Mouse (Mus musculus) CD4-positive, CD25-positive, alpha-beta regulatory T cell, adult 2 months (primary cell): ENCODE measurements around the gene Mdm2.
"Not testable (repeated sequence)": the region's sequence is repeated elsewhere in the genome, so short reads cannot be mapped to it uniquely, and the experiment has no call there.

ENCODE experiments used
- DNase-seq: peaks from one replicate; pipeline ENCODE4 v3.0.0-alpha.2; 2012; ENCODE audit warnings: low read depth, low spot score

The Mdm2 gene

DNA sequence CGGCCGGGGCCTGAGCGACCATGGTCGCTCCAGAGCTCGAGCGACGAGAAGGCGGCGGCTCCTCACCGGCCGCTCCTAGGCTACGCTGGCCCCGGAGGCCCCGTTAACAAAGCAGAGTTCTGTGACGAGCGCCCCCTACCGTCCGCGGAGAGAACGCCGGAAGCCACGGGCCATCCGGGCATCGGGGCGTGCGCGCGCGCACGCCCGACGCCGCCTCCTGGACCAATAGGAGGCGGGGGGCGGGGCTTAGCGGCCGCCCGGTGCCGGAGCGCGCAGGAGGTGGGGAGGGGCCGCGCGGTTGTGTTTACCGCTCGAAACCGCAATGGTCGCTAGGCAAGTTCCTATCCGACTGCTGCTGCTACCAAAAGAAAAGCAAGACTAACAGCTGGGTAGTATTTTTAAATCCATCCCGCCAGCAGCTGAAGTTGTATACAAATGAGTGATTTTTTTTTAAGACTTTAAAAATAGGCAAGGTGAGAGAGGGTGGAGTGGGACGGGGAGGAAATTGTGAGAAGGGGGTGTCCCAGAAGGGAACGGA, at the start of gene Mdm2:
TSS of gene Mdm2 (minus strand) at position 155 of the 538 bp plus-strand sequence.
- peak; percentile 97 for DNase-seq

DNA sequence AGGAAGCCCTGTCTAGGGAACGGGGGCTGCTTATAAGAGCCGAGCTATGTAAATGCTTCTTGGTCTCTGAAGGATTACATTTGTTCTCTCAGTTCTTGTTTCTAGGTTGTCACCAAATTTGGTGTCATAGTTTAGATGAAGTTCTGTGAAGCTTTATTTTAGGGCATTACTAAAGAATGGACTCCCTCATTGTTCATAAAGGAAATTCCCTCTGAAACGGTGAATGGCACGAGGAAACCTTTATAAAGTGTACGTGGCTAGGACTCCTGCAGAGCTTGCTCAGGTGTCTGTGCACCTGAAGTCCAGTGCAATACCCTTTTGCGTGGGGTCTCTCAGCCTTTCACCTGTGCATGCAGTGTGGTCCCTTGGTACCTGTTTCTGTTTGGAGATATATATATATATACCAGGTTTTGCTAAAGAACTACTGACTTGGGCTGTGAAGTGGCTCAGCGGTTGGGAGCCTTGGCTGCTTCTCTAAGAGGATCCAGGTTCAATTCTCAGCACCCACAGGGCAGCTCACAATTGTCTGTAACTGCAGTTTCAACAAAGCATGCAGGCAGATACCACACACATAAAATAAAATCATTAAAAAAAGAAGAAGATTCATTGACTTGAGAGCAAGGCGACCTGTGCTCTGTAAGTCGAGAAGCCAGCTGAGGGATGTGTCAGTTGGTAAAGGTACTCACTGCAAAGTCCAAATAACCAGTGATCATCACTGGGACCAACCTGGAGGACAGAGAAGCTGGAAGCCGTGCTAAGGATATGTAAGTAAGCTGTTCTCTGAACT, 49.5 kb upstream of the Mdm2 start:
- no peak for DNase-seq

GRCm38 (mm10) chr10:117758749-117759727, 48.5 kb upstream of the Mdm2 start:
- no peak for DNase-seq

DNA sequence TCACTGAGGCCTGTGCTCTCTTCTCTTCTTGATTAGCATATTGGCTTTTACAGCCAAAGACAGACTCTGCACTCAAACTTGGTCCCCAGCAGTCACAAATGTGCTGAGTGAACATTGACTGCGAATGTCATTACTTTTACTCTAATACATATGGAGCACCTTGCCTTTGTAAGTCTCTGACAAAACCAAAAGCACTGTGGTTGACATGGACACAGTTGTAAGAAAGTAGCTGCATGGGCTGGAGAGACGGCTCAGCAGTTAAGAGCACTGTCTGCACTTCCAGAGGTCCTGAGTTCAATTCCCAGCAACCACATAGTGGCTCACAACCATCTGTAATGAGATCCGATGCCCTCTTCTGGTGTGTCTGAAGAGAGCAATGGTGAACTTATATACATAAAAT, 47.8 kb upstream of the Mdm2 start:
- DNase-seq = not testable (repeated sequence)

DNA sequence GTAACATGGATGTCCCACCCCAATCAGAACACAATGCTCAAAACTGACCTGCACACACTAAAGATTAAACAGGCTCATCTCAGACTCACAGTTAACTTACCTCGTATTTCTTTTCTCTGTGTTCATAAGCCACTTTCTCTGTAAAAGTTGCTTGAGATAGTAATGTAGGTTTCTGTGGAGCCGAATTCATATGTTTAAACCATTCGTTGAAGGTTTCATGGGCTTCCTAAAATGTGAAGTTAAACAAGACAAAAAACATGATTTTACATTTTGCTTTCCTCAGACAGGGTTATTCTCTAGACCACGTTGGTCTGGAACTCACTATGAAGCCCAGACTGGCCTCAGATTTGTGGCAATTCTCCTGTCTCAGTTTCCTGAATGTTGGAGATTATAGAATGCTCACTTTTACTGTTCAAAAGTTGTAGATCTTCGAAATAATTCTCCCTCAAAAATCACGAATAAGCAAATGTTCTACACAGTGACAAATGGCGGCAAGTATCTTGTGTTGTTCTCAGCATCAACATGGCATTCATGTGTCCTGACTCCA, 47.3 kb upstream of the Mdm2 start:
- DNase-seq = no peak

- DNase-seq = no peak
Observed at GRCm38 (mm10) chr10:117757259-117757658, 46.7 kb upstream of the Mdm2 start.

DNA sequence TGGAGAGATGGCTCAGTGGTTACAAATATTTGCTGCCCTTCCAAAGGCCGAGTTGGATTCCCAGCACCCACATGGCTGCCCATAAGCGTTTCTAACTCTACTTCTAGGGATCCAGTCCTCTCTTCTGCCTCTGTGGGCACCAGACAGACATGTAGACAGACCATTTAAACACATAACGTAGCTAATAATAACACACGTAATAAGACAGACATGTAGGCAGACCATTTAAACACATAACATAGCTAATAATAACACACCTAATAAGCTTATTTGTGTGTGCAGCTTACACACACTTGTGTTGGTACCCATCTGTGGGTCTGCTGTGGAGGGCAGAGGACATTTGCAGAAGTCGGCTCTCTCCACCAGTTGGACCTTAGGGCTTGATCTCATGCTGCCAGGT, 46.2 kb upstream of the Mdm2 start:
- DNase-seq = no peak

- DNase-seq = no peak
Observed at GRCm38 (mm10) chr10:117755799-117756467, 45.4 kb upstream of the Mdm2 start.

DNA sequence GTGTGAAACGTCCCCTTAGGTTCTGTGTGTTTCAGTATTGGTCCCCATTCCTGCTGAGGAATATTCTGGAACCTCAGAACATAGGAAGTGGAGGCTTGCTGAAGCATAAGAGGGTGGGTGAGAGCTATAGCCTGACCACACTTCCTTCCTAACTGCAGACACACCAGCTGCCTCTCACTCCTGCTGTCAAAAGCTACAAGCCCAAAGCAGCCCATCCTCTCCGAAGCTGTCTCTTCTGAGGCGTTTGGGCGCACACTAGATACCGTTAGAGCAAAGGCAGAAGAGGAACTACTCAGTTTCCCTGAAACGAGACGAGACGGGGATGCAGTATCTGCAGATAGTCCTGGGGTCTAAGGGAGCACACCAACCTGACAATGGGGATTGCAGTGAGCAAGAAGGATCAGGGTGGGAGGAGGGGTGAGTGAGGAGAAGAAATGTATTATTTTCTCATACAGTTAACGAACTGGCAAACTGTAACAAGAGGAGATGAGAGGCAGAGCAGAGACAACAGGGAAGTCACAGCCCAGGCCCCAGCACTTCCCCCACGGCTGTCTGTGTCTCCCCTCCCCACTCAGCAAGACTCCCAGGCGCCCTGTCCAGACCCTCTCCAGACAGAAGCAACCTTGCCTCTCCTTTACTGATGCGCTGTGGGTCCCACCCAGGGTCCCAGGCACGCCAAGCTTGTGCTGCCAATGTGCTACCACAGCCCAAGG, 44.7 kb upstream of the Mdm2 start:
- peak; percentile 14 for DNase-seq

DNA sequence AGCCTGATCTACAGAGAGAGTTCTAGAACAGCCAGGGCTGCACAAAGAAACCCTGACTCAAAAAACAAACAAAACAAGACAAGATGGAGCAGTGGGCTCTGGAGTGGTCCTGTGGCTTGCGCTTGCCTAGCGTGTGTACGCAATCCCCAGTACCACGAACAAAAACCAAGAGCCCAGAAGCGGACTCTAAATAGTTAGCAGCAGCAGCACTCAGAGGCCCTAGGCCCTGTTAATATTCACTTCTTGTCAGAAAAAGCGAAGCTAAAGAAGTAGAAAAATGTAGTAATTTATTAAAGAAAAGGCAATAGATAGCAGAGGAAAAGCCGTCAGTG, 44.0 kb upstream of the Mdm2 start:
- DNase-seq = no peak

GRCm38 (mm10) chr10:117753711-117754608, 43.4 kb upstream of the Mdm2 start:
- DNase-seq = no peak

DNA sequence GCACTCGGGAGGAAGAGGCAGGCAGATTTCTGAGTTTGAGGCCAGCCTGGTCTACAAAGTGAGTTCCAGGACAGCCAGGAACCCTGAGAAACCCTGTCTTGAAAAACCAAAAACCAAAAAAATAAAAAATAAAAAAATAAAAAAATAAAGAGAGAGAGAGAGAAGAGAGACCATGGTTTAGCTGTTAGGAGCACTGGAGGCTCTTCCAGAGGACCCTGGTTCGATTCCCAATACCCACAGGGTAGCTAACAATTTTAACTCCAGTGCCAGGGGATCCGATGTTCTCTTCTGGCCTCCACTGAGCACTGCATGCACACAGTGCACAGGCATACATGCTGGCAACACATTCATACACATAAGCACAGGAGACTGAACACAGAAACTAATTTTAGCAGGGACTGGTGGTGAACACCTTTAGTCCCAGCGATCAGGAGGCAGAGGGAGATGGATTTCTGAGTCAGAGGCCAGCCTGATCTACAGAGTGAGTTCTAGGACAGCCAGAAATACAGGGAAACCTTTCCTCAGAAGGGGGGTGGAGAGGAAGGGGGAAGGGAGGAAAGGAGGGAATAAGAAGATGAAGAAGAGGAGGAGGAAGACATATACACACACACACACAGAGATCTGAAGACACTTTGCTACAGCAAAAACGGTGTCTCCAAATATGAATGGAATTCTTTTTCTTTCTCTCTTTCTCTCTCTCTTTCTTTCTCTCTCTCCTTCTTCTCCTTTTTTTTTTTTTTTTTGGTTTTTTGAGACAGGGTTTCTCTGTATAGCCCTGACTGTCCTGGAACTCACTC, 42.5 kb upstream of the Mdm2 start:
- DNase-seq = no peak

- no peak for DNase-seq
Observed at GRCm38 (mm10) chr10:117752304-117752821, 41.8 kb upstream of the Mdm2 start.

DNA sequence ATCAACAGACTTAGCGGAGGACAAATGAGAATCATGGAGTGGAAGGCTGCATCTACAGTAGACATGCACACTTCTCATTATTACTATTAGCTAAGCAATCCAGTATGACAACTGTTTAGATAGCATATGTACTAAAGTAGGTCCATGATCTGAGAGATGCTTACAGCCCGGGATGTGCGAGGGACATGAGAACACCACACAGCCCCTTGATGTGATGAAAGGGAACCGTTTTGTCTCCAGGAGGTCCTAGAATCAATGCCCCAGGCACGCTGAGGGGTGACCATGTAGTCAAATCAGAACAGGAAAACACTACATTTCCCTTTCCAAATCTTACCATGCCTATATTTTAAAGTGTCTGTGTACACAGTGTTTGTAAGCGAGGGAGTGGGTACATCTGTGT, 41.2 kb upstream of the Mdm2 start:
- DNase-seq = no peak

DNA sequence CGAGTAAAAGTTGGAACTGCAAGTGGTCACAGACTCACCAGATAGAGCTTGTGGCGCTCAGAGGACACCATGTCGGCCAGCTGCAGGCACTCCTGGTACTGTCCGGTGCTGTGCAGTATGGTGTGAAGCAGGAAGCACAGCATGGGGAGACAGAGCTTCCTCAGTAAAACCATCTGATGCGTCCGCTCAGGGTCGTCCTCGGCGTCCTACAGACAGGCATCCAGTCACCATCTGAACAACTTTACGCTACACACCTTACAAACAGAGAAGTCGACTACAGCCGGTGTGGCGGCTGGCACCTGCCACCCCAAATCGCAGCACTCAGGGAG, 40.7 kb upstream of the Mdm2 start:
- no peak for DNase-seq

DNA sequence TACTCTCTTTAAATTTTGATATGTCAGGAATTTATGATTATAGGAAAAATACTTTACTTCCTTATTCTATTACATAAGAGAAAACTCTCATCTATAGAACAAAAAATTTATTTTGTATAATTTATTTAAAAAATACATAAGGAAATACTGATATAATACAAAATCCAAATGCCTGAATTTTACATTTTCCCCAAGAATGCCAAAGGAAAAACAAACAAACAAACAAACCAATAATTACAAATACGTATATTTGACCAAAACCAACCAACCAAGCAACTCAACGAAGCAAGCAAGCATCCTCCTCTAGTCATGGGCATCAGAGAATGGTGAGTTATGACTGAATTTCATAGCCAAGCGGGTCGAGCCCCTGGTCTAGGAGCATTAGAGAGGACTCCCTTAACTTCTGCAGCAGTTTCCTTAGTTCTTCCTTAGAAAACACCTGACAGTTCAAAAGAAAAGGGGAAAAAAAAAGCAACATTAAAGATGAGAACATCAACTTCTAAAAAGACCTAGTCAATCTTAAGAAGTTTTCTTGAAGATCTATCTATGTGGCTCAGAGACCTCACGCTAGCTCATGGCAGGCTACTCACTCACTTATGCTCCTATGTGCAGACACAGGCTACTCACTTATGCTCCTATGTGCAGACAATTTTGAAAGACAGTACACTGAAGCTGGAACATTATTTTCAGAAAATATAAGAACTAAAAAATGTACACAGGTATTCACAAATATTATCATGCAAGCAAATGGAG, 40.1 kb upstream of the Mdm2 start:
- no peak for DNase-seq

DNA sequence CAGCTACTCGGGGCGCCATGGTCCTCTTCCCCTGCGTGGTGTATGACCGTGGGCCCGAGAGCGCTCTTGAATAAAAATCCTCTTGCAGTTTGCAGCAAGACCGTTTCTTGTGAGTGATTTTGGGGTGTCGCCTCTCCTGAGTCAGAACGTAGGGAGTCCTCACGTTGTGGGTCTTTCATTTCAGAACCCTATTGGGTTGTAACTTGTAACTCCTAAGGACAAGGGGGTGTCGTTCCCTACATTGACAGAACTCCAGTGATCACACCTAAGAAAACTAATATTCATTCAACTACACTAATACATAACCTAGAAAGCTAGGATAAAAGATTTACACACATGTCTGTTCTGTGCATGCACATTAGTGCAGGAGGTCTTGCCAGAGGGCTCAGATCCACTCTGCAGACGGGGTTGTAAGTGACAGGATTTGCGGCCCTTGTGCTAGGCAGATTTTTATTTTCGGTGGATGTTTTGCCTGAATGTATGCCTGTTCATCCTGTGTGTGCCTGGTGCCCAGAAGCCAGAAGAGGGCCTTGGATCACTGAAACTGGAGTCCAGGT, 39.3 kb upstream of the Mdm2 start:
- no peak for DNase-seq
